ENCODE assay signal across 18 mouse cellular contexts in genomic region chr14:75030764-75031163, GRCm38 (mm10).
"Had no signal": no experiment of that assay in that cellular context is flagged by ENCODE, and none has a peak within 500 bp of the region (broad histone marks: within the 10 kb centered on the region; RNA-seq: fewer than 3 reads in every experiment).

No protein-coding gene starts in this region.

- H3K4me3 ChIP-seq: kidney, embryonic 15.5 days; limb, embryonic 13.5 days; liver, embryonic 15.5 days; lung, embryonic 15.5 days; midbrain, embryonic 13.5 days; myocyte; neural tube, embryonic 15.5 days; stomach, embryonic 15.5 days had no signal

- H3K9me3 ChIP-seq: kidney, embryonic 15.5 days; limb, embryonic 13.5 days; liver, embryonic 15.5 days; lung, embryonic 15.5 days; midbrain, embryonic 13.5 days; neural tube, embryonic 15.5 days; stomach, embryonic 15.5 days had no signal

- H3K9ac ChIP-seq: kidney, embryonic 15.5 days; limb, embryonic 13.5 days; liver, embryonic 15.5 days; lung, embryonic 15.5 days; midbrain, embryonic 13.5 days; neural tube, embryonic 15.5 days; stomach, embryonic 15.5 days had no signal

- H3K4me2 ChIP-seq: kidney, embryonic 15.5 days; limb, embryonic 13.5 days; liver, embryonic 15.5 days; lung, embryonic 15.5 days; midbrain, embryonic 13.5 days; neural tube, embryonic 15.5 days; stomach, embryonic 15.5 days had no signal

- DNase-seq: kidney, adult 2 months; kidney, postnatal 14 days; left cerebral cortex, postnatal 4 days; lung, postnatal 14 days; right cerebral cortex, adult 18-20 months; right cerebral cortex, postnatal 25 days; thymus, adult 2 months; thymus, postnatal 36 days had no signal

- H3K27me3 ChIP-seq: kidney, embryonic 15.5 days; limb, embryonic 13.5 days; liver, embryonic 15.5 days; lung, embryonic 15.5 days; midbrain, embryonic 13.5 days; neural tube, embryonic 15.5 days; stomach, embryonic 15.5 days had no signal

- H3K36me3 ChIP-seq: kidney, embryonic 15.5 days; limb, embryonic 13.5 days; liver, embryonic 15.5 days; lung, embryonic 15.5 days; midbrain, embryonic 13.5 days; neural tube, embryonic 15.5 days; stomach, embryonic 15.5 days had no signal

- H3K4me1 ChIP-seq: kidney, embryonic 15.5 days; limb, embryonic 13.5 days; lung, embryonic 15.5 days; midbrain, embryonic 13.5 days; neural tube, embryonic 15.5 days; stomach, embryonic 15.5 days had no signal

- H3K27ac ChIP-seq: kidney, embryonic 15.5 days; limb, embryonic 13.5 days; liver, embryonic 15.5 days; lung, embryonic 15.5 days; macrophage; midbrain, embryonic 13.5 days; neural tube, embryonic 15.5 days; stomach, embryonic 15.5 days had no signal

- ATAC-seq: intestine, embryonic 16.5 days; midbrain, embryonic 13.5 days had no signal
